Mouse (Mus musculus) A20 (cell line): ENCODE data around the gene Gga2.
A peak's percentile ranks its signal among the peaks of the same experiment; 100 is the strongest.

Experiments used
- DNase-seq: peaks from one replicate; pipeline ENCODE4 v3.0.0-alpha.2; 2011; ENCODE audit warnings: low read depth, low spot score

Gene Gga2

GRCm38 (mm10) chr7:122020667-122021354 is at the start of gene Gga2:
Gene Gga2 (minus strand): TSS chr7:122021222.
- DNase-seq: peak; percentile 94

- DNase-seq: peak; percentile 62
These were observed 46.7 kb upstream of the Gga2 start for GRCm38 (mm10) chr7:122067517-122068381.

- peak; percentile 99 for DNase-seq
These were observed 46.0 kb upstream of the Gga2 start, which contains the start of the genes Ubfd1 and Ears2 for GRCm38 (mm10) chr7:122066945-122067516. Gene Ubfd1 (plus strand): TSS chr7:122067175. Gene Ears2 (minus strand): TSS chr7:122067263.

GRCm38 (mm10) chr7:122066102-122066944 is 45.3 kb upstream of the Gga2 start:
- DNase-seq: peak; percentile 63

- DNase-seq: peak; percentile 61
These were observed 44.6 kb upstream of the Gga2 start for GRCm38 (mm10) chr7:122065656-122066055.

- no peak for DNase-seq
These were observed 35.6 kb upstream of the Gga2 start for GRCm38 (mm10) chr7:122056633-122057032.

GRCm38 (mm10) chr7:122050834-122051233 is 29.8 kb upstream of the Gga2 start:
- DNase-seq: no peak

- no peak for DNase-seq
These were observed 27.2 kb upstream of the Gga2 start for GRCm38 (mm10) chr7:122048191-122048590.

GRCm38 (mm10) chr7:122046813-122047212 is 25.8 kb upstream of the Gga2 start:
- no peak for DNase-seq

GRCm38 (mm10) chr7:122045711-122046110 is 24.7 kb upstream of the Gga2 start:
- DNase-seq: no peak

- DNase-seq: no peak
These were observed 24.2 kb upstream of the Gga2 start for GRCm38 (mm10) chr7:122045181-122045634.

GRCm38 (mm10) chr7:122044106-122044505 is 23.1 kb upstream of the Gga2 start:
- DNase-seq: no peak

GRCm38 (mm10) chr7:122034348-122034747 is 13.3 kb upstream of the Gga2 start:
- no peak for DNase-seq

- DNase-seq: no peak
These were observed 12.3 kb upstream of the Gga2 start for GRCm38 (mm10) chr7:122033371-122033770.

- DNase-seq: no peak
These were observed 1.1 kb upstream of the Gga2 start for GRCm38 (mm10) chr7:122022131-122022530.

- DNase-seq: no peak
These were observed 752 bp downstream of the Gga2 start for GRCm38 (mm10) chr7:122020273-122020666.

GRCm38 (mm10) chr7:122018978-122019377 is 2.0 kb downstream of the Gga2 start:
- no peak for DNase-seq

- peak; percentile 80 for DNase-seq
These were observed 2.8 kb downstream of the Gga2 start for GRCm38 (mm10) chr7:122018247-122018646.

- no peak for DNase-seq
These were observed 5.3 kb downstream of the Gga2 start for GRCm38 (mm10) chr7:122015734-122016133.

- DNase-seq: no peak
These were observed 5.9 kb downstream of the Gga2 start for GRCm38 (mm10) chr7:122015105-122015504.

- DNase-seq: no peak
These were observed 8.1 kb downstream of the Gga2 start for GRCm38 (mm10) chr7:122012949-122013348.
